Mouse (Mus musculus) embryonic facial prominence, embryonic 10.5 days (tissue): ENCODE results near the gene Osm. TPM values are rescaled to one million over a fixed set of nuclear protein-coding genes. Genes with fewer than 3 reads are reported as not detected.

Experiments used
- DNase-seq: peaks from one replicate; pipeline ENCODE4 v3.0.0-alpha.2; 2017; ENCODE audit warnings: low spot score
- H3K27ac ChIP-seq: fragments of 300-500 bp; sonication (generic); replicated peaks from 2 replicates; pipeline ENCODE4 v1.5.1; 2016; ENCODE audit warnings: mild to moderate bottlenecking
- H3K27me3 ChIP-seq: fragments of 300-500 bp; sonication (generic); replicated peaks from 2 replicates; pipeline ENCODE4 v1.6.1; 2016; ENCODE audit warnings: low read depth, mild to moderate bottlenecking; ENCODE audit not compliant: poor library complexity, severe bottlenecking
- H3K36me3 ChIP-seq: fragments of 300-500 bp; sonication (generic); replicated peaks from 2 replicates; pipeline ENCODE4 v1.6.1; 2016; ENCODE audit warnings: mild to moderate bottlenecking, moderate library complexity
- H3K4me1 ChIP-seq: fragments of 300-500 bp; sonication (generic); 2 replicates; pipeline ENCODE4 v1.6.1; 2016
- H3K4me3 ChIP-seq: fragments of 300-500 bp; sonication (generic); 2 replicates; pipeline ENCODE4 v1.5.1; 2016; ENCODE audit warnings: mild to moderate bottlenecking, moderate library complexity
- H3K9me3 ChIP-seq: fragments of 300-500 bp; sonication (generic); 2 replicates; pipeline ENCODE4 v1.6.1; 2016; ENCODE audit warnings: mild to moderate bottlenecking
- WGBS: fragments of 180-500 bp; shearing (Covaris S2); methylation state at CpG from one replicate; pipeline ENCODE4 v1.1.7; 2016; 5-methylcytosine and 5-hydroxymethylcytosine counted together
- polyA plus RNA-seq: library from polyadenylated mRNA; unstranded; fragments of >200 nt; fragmentation: Nextera tagmentation; extraction: Ambion mirVana; gene quantifications from 2 replicates; pipeline ENCODE4 v1.2.1, GENCODE M21; 2016

Gene Osm
- polyA plus RNA-seq, 1 experiment from 2014 or later = not detected

GRCm38 (mm10) chr11:4217914-4218629 lies 18.1 kb upstream of the Osm start, which contains the start of gene Castor1:
Castor1 (plus strand) TSS chr11:4218225.
- Histone ChIP-seq H3K27me3 (peaks cover 46% of the 10 kb centered on the region), H3K4me1 (peaks cover 26% of the 10 kb centered on the region), H3K27ac (peak within 1 kb of the TSS; percentile 41), H3K4me3 (peak within 1 kb of the TSS; percentile 65), H3K36me3 (peaks cover 33% of the 10 kb centered on the region), H3K9me3 (peaks cover 5% of the 10 kb centered on the region; the same call in 1 of the 2 replicates)
- DNase-seq = peak; percentile 87
- 2% methylated on average over 56 of the region's 56 CpGs for WGBS

GRCm38 (mm10) chr11:4218637-4219036 lies 17.6 kb upstream of the Osm start:
- Histone ChIP-seq H3K27me3 (peaks cover 46% of the 10 kb centered on the region), H3K27ac (no peak overlapping the region), H3K4me3 (peak overlapping the region; percentile 65), H3K9me3 (peaks cover 5% of the 10 kb centered on the region; the same call in 1 of the 2 replicates), H3K36me3 (peaks cover 27% of the 10 kb centered on the region), H3K4me1 (peaks cover 26% of the 10 kb centered on the region)
- 4% methylated on average over 6 of the region's 6 CpGs for WGBS
- DNase-seq = no peak

GRCm38 (mm10) chr11:4219317-4219751 lies 16.9 kb upstream of the Osm start:
- H3K4me1 ChIP-seq = peaks cover 26% of the 10 kb centered on the region
- peaks cover 46% of the 10 kb centered on the region for H3K27me3 ChIP-seq
- no peak overlapping the region for H3K4me3 ChIP-seq
- 8% methylated on average over 2 of the region's 2 CpGs for WGBS
- peak; percentile 55 for DNase-seq
- peaks cover 5% of the 10 kb centered on the region; the same call in 1 of the 2 replicates for H3K9me3 ChIP-seq
- H3K36me3 ChIP-seq = peaks cover 20% of the 10 kb centered on the region
- H3K27ac ChIP-seq = no peak overlapping the region

DNA sequence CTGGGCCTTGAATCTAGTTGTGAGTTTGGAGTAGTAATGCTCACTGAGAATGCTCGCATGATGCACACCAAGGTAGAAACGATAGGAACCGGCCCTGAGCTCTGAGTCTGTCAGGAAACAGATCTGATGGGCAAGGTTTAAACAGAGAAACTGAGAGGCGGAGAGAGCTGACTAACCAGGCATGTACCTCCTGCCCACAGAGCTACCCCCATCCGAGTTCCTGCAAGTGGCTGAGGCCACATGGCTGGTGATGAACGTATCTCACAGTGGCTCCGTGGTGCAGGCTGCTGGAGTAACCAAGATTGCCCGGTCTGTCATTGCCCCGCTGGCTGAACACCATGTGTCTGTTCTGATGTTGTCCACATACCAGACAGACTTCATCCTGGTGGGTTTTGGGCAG lies 16.3 kb upstream of the Osm start:
- peaks cover 26% of the 10 kb centered on the region for H3K4me1 ChIP-seq

DNA sequence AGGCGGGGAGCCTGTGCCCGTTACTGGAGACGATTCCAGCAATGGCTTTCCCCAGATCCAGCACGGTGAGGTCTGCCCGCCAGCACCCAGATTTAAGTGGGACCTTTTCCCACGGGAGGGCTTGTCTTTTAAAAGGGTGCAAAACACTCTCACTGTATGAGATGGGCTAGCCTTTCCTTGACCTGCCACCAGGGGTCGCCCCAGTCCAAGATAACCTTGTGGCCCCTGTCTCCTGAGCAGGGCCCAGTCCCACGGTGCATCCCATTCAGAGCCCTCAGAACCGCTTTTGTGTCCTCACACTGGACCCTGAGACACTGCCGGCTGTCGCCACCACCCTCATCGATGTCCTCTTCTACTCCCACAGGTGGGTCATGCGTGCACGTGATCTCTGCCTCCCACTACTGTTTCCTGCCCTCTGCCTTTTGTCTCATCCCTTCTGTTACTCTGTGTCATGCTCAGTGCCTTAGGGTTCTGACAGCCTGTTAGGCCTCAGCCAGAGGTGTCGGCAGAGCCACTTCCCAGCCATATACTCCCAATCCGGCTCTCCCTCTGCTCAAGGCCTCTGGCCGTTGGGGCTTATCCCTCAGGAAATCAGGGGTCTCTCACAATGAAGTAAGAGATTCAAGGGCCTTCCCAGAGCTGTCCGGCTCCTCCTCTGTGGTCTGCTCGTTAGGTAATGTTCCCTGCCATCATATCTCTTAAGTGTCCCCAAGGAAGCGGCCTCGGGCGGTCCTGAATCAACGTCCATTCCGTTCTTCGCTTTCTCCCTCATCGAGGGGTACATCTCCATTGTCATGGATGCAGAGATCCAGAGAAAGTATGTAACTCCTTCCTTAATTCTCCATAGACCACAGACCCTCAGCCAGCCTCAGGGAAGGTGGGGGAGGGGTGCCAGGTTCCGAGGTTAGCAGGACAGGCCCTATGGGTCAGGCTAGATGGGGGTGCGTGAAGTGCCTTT lies 15.5 kb upstream of the Osm start:
- H3K27ac ChIP-seq = no peak overlapping the region

More for the DNA sequence above, 16.3 kb upstream of the Osm start:
- Histone ChIP-seq H3K36me3 (peaks cover 15% of the 10 kb centered on the region), H3K4me3 (no peak overlapping the region), H3K27me3 (peaks cover 47% of the 10 kb centered on the region), H3K27ac (no peak overlapping the region), H3K9me3 (peaks cover 5% of the 10 kb centered on the region; the same call in 1 of the 2 replicates)
- WGBS = 61% methylated on average over 9 of the region's 9 CpGs
- no peak for DNase-seq

GRCm38 (mm10) chr11:4222046-4222950 lies 13.9 kb upstream of the Osm start:
- DNase-seq = no peak
- Histone ChIP-seq H3K27me3 (peaks cover 50% of the 10 kb centered on the region), H3K4me3 (no peak overlapping the region), H3K36me3 (no peaks in the 10 kb centered on the region), H3K4me1 (peaks cover 26% of the 10 kb centered on the region), H3K27ac (no peak overlapping the region), H3K9me3 (peaks cover 5% of the 10 kb centered on the region; the same call in 1 of the 2 replicates)
- WGBS = 75% methylated on average over 17 of the region's 17 CpGs

More for the DNA sequence above, 15.5 kb upstream of the Osm start:
- 44% methylated on average over 28 of the region's 28 CpGs for WGBS
- peak; percentile 77 for DNase-seq
- Histone ChIP-seq H3K9me3 (peaks cover 5% of the 10 kb centered on the region; the same call in 1 of the 2 replicates), H3K4me3 (no peak overlapping the region), H3K4me1 (peaks cover 26% of the 10 kb centered on the region), H3K36me3 (peaks cover 6% of the 10 kb centered on the region; the same call in 1 of the 2 replicates), H3K27me3 (peaks cover 50% of the 10 kb centered on the region)

DNA sequence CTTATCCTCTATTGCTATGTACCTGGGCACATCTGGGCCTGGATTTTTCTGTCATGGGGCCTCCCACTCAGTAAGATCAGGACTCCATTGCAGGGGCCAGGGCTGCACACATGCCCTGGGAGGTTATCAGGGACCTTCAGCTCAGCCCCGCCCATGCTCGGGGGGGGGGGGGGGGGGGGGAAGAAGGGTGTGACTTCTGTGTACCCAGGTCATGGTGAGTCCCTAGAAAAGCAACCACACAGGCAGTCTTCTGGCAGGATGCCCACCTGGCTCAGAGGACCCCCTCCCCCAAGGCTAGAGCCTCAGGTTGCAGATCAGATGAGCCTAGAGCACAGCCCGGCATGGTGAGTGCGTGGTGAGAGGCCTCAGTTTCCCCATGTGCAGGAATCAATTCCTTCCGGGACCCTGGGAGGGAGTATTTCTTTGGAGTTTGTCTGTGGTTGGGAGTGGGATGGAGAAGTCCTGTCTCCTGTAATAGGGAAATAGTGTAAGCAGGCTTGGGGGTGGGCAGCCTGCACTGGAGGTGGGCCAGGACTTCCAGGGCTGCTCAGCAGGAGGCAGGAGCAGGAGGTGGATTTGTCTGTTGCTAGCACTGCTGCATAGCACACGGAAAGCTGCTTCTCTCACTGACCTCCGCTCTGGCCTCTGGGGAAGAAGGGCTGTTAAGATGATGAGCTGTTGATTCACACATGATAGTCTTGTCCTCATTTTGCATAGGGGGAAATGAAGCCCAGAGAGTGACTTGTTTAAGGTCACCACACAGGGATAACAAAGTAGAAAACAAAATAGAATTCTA lies 12.6 kb upstream of the Osm start:
- 21% methylated on average over 7 of the region's 7 CpGs for WGBS
- Histone ChIP-seq H3K27ac (no peak overlapping the region), H3K4me1 (peaks cover 17% of the 10 kb centered on the region), H3K4me3 (no peak overlapping the region), H3K36me3 (no peaks in the 10 kb centered on the region), H3K27me3 (peaks cover 37% of the 10 kb centered on the region), H3K9me3 (no peaks in the 10 kb centered on the region)
- no peak for DNase-seq

GRCm38 (mm10) chr11:4224223-4224622 lies 12.0 kb upstream of the Osm start:
- H3K4me3 ChIP-seq = no peak overlapping the region
- peaks cover 31% of the 10 kb centered on the region for H3K27me3 ChIP-seq
- H3K27ac ChIP-seq = no peak overlapping the region
- DNase-seq = no peak
- H3K4me1 ChIP-seq = peaks cover 16% of the 10 kb centered on the region
- no peaks in the 10 kb centered on the region for H3K36me3 ChIP-seq
- WGBS = 35% methylated on average over 2 of the region's 2 CpGs
- H3K9me3 ChIP-seq = no peaks in the 10 kb centered on the region

DNA sequence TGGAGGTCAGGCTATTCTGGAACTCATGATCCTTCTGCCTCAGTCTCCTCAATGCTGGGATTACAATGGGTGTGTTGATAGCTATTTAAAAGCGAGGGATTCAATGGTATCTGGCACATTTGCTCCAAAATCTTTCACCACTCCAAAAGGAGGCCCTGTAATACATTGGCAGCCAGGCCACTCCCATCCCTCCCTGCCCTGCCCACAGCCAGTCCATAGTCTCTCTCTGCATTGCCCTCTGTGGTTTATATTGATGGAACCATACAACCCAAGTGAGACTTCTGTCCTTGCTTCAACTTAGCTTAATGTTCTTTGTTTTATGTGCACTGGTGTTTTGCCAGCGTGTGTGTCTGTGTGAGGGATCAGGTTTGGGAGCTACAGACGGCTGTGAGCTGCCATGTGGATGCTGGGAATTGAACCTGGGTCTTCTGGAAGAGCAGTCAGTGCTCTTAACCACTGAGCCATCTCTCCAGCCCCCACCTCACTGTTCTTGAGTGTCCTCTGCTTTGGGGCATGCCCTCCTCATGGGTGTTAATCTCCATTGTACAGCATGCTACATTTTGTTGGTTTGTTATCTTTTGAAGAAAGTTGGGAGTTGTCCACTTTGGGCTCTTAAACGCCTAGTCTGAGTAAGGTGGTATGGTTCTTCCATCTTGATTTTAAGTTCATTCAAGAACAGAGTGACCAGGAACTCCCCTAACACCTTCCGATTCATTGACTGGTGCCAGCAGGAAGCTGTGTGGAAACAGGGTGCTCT lies 9.5 kb upstream of the Osm start:
- Histone ChIP-seq H3K4me1 (peaks cover 12% of the 10 kb centered on the region), H3K27me3 (0 out of 2 replicates have a peak, but pooled peaks cover 6% of the 10 kb centered on the region), H3K4me3 (no peak overlapping the region), H3K27ac (no peak overlapping the region), H3K9me3 (no peaks in the 10 kb centered on the region), H3K36me3 (no peaks in the 10 kb centered on the region)
- WGBS = 87% methylated on average over 5 of the region's 5 CpGs
- no peak for DNase-seq

- no peaks in the 10 kb centered on the region for H3K9me3 ChIP-seq
- H3K4me1 ChIP-seq = peaks cover 12% of the 10 kb centered on the region
- H3K4me3 ChIP-seq = no peak overlapping the region
- H3K27ac ChIP-seq = no peak overlapping the region
- no peak for DNase-seq
- 0 out of 2 replicates have a peak, but pooled peaks cover 4% of the 10 kb centered on the region for H3K27me3 ChIP-seq
- H3K36me3 ChIP-seq = no peaks in the 10 kb centered on the region
- WGBS = 55% methylated on average over 8 of the region's 8 CpGs
Measured at GRCm38 (mm10) chr11:4228463-4228862, 7.8 kb upstream of the Osm start.
